Mouse (Mus musculus) heart, adult 2 months (tissue): Measurements from ENCODE around the gene Mad1l1.

ENCODE experiments used
- CTCF ChIP-seq: fragments of 200-600 bp; IDR thresholded peaks from 2 replicates; pipeline ENCODE4 v1.8.1; 2022; ENCODE audit warnings: antibody characterized with exemption, mild to moderate bottlenecking, moderate library complexity
- EP300 ChIP-seq: fragments of 200-500 bp; IDR thresholded peaks from 2 replicates; pipeline ENCODE4 v1.6.1; 2011; ENCODE audit warnings: low read depth, low read length, control low read depth; ENCODE audit not compliant: insufficient read depth
- POLR2A ChIP-seq: fragments of 200-500 bp; IDR thresholded peaks from 2 replicates; pipeline ENCODE4 v1.6.1; 2011; ENCODE audit warnings: mild to moderate bottlenecking, low read depth, low read length, control low read depth; ENCODE audit not compliant: insufficient read depth

DNA sequence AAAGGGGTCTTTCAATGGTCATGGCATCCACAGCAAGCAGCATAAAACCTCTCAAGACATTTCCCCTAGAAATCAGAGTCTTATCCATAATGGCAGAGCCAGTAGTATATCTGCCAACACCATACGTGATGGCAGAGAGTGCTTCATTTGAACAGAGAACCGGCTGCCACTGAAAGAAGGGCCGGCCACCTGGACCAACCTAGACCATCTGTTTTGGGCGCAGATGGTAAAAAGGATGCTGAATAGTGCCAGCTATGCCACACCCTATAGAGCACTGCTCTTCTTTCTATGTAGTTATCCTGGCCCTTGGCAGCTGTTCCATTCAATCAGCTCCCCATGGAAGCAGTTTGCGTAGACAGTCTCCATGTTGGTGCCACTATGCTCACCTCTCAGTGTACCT is 222.6 kb downstream of the Mad1l1 start:
- TF ChIP-seq CTCF = no peak
- no peak for TF ChIP-seq POLR2A
- TF ChIP-seq EP300 = no peak
